Mouse (Mus musculus): ENCODE measurements around the gene Ripor1.
A peak's percentile ranks its signal among the peaks of the same experiment; 100 is the strongest.

Gene Ripor1

DNA sequence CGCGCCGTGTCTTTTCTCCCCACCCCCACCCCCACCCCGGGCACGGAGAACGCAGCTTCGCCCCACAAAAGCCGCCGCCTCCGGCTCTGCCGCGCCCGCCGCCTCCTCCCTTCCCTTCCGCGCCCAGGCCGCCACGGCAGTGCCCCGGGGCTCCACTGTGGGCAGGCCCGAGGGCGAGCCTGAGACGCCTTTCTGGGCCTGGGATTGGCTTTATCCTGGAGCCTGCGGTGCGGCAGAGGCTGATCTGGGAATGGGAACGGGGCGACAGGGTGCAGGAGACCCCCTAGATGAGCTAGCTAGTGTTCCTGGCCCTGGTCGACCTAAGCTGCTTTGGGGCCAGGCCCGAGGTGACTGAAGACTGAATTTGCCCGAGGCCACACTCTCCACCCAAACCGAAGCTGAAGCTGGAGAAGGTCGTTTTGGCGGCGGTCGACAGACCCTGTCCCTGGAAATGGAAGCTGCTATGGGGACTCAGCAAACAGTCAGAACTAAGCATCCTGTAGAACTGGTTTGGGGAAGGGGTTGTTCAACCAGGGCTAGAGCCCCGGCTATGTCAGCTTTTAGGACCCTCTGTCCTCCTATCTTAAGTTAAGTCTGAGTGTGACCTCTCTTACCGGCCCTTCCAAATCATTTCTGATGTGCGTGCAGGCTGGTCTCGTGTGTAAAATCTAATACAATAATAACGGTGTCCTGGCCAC, 585 bp downstream of the Ripor1 start:
- no peak for DNase-seq (ENCODE audit: extremely low read depth, insufficient read length, low spot score)

DNA sequence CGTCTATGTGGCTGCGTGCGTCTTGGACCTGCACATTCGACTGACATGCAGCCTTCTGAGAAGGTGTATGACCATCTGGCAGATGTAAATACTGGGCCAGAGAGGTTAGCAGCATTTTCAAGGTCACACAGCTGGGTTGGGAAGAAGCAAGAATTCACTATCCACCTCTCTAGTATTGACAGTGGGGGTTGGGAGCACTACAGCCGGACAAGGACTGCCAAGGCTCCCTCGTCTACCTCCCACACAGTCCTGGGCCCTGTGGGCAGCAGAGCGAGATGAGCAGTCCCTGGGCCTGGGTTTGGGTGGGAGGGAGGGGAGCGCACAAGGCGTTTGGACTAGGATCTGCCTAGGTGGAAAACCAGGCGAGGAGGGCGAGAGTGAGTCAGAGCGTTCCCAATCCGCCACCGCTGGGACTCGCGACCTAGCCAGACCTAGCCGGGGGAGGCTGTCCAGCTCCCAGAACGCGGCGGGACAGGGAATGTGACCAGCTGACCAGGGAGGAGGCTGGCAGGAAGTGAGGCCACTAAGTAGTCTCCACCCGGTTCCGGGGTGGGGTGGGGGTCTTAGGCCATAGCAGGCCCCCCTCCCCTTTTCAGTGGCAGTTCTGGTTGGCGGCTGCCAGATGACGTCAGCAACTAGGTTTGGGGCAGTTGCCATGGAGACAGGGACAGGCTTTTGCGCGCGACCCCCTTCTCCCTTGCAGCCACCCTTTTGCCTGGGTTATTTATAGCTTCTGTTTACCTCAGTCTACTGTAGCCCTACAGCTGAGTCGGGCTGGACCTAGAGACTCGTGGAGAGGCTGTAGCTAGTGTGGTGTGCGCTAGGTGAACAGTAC, 1.4 kb downstream of the Ripor1 start:
- DNase-seq (ENCODE audit: extremely low read depth, insufficient read length, low spot score): peak; percentile 82

DNA sequence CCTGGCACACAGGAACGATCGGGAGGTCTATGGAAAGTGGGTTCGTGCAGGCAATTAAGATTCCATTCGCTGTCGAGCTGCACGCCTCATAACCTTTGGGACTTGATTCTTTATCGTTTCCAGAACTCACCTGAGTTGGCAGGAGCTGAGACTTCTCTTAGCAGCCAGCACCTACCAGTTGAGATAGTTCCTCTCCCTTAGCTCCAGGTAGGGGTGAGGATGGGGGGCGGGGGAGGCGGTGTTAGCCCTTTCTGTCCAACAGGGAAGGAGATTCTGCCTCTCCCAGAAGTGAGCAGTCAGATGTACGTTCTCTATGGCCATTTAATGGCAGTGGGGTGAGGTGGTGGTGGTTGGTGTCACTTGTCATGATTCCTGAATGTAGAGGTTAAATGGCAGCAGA, 2.0 kb downstream of the Ripor1 start:
- no peak for DNase-seq (ENCODE audit: extremely low read depth, insufficient read length, low spot score)

GRCm38 (mm10) chr8:105607684-105608083, 2.6 kb downstream of the Ripor1 start:
- DNase-seq (ENCODE audit: extremely low read depth, insufficient read length, low spot score): no peak

- no peak for DNase-seq (ENCODE audit: extremely low read depth, insufficient read length, low spot score)
These were observed 4.3 kb downstream of the Ripor1 start for GRCm38 (mm10) chr8:105609355-105609754.

DNA sequence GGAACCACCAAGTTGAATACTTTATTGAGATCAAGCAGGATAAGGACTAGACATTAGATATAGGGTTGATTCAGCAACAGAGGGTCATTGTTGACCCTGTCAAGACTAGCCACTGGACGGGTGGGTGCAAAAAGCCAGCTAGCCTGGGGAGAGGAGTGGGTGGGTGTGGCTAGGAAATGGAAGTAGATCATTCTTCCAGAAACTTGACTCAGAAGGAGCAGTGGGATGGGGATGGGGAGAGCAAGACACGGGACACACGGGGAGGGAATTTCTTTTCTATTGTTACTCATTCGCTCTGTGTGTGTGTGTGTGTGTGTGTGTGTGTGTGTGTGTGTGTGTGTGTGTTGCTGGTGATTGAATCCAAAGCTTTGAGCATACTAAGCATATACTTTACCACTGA, 4.7 kb downstream of the Ripor1 start:
- DNase-seq (ENCODE audit: extremely low read depth, insufficient read length, low spot score): no peak

GRCm38 (mm10) chr8:105611836-105612235, 6.8 kb downstream of the Ripor1 start:
- no peak for DNase-seq (ENCODE audit: extremely low read depth, insufficient read length, low spot score)

DNA sequence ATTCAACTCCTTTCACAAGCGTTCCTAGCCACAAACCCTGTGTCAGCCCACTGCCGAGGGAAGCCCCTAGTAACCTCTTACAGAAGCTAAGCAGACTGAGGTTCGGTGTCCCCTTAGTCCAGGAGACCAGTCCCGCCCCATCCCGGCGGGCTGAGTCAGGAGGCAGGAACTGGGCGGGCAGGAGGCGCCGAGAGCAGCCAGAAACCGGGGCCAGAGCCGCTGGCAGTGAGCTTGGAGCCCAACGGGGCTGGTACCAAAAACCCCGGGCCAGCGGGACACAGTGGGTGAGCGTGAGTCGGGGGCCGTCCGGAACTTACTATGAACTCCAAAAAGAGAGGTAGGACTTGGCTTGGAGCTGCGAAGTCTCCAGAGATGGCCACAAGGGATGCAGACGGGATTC, 8.0 kb downstream of the Ripor1 start:
- DNase-seq (ENCODE audit: extremely low read depth, insufficient read length, low spot score): no peak

DNA sequence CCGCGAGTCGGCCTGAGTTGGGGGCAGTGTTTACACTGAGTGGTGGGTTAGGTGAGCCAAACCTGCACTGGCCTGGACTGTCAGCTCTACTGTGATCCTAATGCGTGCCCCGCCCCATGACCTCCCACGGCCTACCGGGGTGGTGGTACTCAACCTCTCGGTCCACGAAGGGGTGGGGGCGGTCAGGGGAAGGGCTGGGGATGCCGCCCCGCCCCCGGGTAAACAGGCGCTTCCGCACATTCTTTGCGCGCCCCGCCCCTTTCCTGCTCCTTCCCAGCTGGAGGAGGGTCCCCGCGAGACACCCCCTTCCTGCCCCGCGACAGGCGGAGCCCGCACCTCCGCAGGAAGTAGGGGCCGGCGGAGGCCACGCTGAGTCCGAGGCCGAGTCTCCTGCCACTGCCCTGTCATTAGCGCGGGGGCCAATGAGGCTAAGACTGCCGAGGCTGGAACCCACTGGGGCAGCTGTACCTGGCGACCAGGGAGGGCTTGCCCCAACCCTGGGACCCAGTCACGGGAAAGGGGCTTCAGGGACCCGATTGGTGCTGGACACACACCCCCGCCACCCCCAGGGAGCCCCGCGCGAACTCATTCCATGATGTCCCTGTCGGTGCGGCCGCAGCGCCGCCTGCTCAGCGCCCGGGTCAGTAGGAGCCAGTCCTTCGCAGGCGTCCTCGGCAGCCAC, 8.9 kb downstream of the Ripor1 start:
- no peak for DNase-seq (ENCODE audit: extremely low read depth, insufficient read length, low spot score)

- DNase-seq (ENCODE audit: extremely low read depth, insufficient read length, low spot score): no peak
These were observed 10.9 kb downstream of the Ripor1 start for GRCm38 (mm10) chr8:105615942-105616341.

- no peak for DNase-seq (ENCODE audit: extremely low read depth, insufficient read length, low spot score)
These were observed 12.6 kb downstream of the Ripor1 start for GRCm38 (mm10) chr8:105617451-105618278.

DNA sequence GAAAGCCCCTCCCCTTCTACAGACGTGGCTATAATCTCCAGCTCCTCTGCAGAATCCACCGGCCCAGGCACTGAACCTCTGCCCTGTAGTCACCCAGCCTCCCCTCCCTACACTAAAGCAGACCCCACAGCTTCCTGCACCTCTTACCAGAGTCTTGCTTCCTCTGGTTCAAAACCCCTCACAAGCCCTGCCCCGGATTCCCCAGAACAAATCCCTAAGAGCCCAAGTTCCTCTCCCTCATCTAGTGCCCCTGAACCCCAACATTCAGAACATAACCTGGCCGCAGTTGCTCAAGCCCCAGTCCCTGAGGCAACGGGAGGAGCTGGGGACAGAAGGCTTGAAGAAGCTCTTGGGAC, 13.2 kb downstream of the Ripor1 start:
- DNase-seq (ENCODE audit: extremely low read depth, insufficient read length, low spot score): no peak

GRCm38 (mm10) chr8:105618892-105619591, 14.0 kb downstream of the Ripor1 start:
- no peak for DNase-seq (ENCODE audit: extremely low read depth, insufficient read length, low spot score)

DNA sequence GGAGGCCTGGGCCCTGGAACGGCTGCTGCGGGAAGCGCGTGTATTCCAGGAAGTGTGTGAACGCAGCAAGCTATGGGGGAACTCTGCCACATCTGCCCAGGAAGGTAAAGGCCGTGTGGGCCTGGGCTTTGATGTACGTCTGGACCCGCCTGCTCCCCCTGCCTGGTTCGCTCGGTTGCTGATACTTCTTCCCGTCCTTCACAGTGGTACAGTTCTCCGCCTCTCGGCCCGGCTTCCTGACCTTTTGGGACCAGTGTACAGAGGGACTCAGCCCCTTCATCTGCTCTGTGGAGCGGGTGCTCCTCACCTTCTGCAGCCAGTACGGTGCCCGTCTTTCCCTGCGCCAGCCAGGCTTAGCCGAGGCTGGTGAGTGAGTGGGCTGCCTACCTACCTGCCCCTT, 15.2 kb downstream of the Ripor1 start:
- DNase-seq (ENCODE audit: extremely low read depth, insufficient read length, low spot score): no peak

DNA sequence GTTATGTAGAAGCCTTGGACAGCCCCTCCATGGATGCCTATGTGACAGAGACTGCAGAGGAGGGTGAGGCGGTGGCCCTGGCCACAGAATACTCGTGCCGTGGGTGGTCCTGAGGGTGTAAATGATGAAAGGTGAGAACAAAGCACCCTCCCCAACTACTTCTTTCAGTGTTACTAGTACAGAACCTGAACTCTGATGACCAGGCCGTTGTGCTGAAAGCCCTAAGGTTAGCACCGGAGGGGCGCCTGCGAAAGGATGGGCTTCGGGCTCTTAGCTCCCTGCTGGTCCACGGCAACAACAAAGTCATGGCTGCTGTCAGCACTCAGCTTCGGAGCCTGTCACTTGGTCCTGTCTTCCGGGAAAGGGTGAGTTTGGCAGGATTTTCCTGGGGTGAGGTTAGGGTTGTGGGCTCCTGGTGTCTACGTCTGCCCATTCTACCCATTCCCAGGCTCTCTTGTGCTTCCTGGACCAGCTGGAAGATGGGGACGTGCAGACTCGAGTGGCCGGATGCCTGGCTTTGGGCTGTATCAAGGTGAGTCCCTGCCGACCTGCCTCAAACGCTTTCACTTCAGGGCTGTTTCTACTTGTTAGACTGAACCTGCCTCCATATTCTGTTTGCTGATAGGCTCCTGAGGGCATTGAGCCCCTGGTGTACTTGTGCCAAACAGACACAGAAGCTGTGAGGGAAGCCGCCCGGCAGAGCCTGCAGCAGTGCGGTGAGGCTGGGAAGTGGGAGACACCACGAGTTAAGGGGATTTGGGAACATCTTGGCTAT, 16.1 kb downstream of the Ripor1 start:
- no peak for DNase-seq (ENCODE audit: extremely low read depth, insufficient read length, low spot score)

DNA sequence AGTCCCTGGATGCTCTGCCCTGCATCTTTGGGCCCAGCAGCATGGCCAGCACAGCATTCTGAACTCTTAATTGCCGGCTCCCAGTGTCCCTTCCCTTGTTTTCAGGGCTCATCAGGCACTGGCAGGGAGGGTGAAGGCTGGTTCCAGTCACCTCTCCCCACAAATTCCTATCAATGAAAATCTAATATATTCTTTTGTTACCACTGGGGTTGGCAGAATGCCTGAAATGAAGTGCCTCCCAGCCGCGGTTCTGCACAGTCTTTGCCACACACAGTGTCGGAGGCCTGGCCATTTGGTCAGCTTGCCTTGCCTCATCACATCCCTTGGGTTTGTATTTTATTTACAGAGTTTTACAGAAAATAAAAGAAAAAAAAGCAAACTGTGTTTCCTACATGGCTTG, 16.8 kb downstream of the Ripor1 start:
- DNase-seq (ENCODE audit: extremely low read depth, insufficient read length, low spot score): no peak

GRCm38 (mm10) chr8:105622421-105622920, 17.4 kb downstream of the Ripor1 start:
- peak; percentile 63 for DNase-seq (ENCODE audit: extremely low read depth, insufficient read length, low spot score)

DNA sequence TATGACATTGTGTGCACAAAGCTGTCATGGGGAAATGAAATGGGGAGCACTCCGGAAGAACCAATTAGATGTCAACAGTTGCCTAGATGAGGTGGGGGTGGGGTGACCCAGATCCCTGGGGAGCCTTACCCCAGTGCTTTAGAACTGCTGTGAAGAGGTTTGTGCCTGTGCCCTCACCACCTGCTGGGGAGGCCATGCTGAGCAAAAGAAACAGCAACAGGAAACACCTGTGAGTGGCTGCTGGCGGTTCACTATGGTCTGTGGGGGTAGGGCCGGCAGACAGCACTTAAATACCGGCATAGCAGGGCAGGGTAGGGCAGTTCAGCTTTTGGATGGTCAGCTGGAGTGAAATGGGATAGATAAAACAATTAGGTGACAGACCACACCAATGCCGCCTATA, 18.1 kb downstream of the Ripor1 start:
- DNase-seq (ENCODE audit: extremely low read depth, insufficient read length, low spot score): no peak

DNA sequence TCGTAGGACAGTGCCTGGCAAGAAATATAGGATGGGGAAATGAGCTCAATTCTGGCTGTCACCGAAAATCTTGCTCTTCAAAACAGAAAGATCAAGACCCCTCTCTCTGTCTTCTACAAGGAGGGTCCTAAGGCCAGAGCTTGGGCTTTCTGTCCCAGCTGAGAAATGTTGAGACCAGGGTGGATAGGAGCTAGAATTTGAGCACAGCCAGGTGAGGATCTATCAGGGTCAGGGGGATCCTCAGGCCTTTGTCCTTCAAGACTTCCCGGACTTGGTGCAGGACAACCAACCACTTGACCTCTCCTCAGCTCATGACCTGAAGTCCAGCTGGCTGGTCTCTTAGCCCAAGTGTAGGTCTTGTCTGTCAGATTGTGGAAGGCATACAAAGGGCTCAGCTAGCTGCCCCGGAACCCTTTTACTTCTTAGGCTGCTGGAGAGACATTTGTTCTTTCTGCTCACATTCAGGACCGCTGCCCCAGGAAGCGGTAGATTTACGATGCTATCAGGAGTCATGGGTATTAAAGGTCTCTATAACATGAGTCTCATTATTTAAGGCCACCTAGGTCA, 18.7 kb downstream of the Ripor1 start:
- no peak for DNase-seq (ENCODE audit: extremely low read depth, insufficient read length, low spot score)

Data from 3134 (cell line).